Mouse (Mus musculus) spleen, adult 2 months (tissue): ENCODE results near the gene Lkaaear1. TPM values are rescaled to one million over a fixed set of nuclear protein-coding genes. Genes with fewer than 3 reads are reported as not detected.

ENCODE experiments used
- DNase-seq, 2 experiments: peaks; one replicate each; pipeline versions ENCODE4 v3.0.0 to v3.0.0-alpha.2; 2012 to 2021; ENCODE audit warnings: low spot score in 2 of 2, low read depth in 1 of 2
- H3K27ac ChIP-seq: fragments of 200-500 bp; 2 replicates; pipeline ENCODE4 v1.5.1; 2012; ENCODE audit warnings: low read length, inconsistent platforms; ENCODE audit not compliant: insufficient read depth
- H3K27me3 ChIP-seq: fragments of 200-500 bp; 2 replicates; pipeline ENCODE4 v1.6.1; 2012; ENCODE audit warnings: mild to moderate bottlenecking, moderate library complexity, low read length, inconsistent platforms; ENCODE audit not compliant: control insufficient read depth, insufficient read depth
- H3K36me3 ChIP-seq: fragments of 200-500 bp; 2 replicates; pipeline ENCODE4 v1.6.1; 2012; ENCODE audit warnings: mild to moderate bottlenecking, low read length, inconsistent platforms; ENCODE audit not compliant: control insufficient read depth, insufficient read depth
- H3K4me1 ChIP-seq: fragments of 200-500 bp; 2 replicates; pipeline ENCODE4 v1.6.1; 2011; ENCODE audit warnings: inconsistent platforms; ENCODE audit not compliant: control insufficient read depth, insufficient read depth, insufficient read length
- H3K4me3 ChIP-seq: fragments of 200-500 bp; 2 replicates; pipeline ENCODE4 v1.5.1; 2011; ENCODE audit warnings: mild to moderate bottlenecking, inconsistent platforms; ENCODE audit not compliant: insufficient read depth, insufficient read length; ENCODE audit errors: extremely low read depth
- CTCF ChIP-seq: fragments of 200-500 bp; IDR thresholded peaks from 2 replicates; pipeline ENCODE4 v1.5.1; 2011; ENCODE audit warnings: mild to moderate bottlenecking, inconsistent platforms; ENCODE audit not compliant: insufficient read depth, insufficient read length, insufficient replicate concordance; ENCODE audit errors: extremely low read depth
- POLR2A ChIP-seq: fragments of 200-500 bp; IDR thresholded peaks from 2 replicates; pipeline ENCODE4 v1.6.1; 2011; ENCODE audit warnings: low read depth, low read length, inconsistent platforms
- WGBS: fragments of 180-500 bp; shearing (Covaris S2); methylation state at CpG from one replicate; pipeline ENCODE4 v1.1.7; 2018; 5-methylcytosine and 5-hydroxymethylcytosine counted together
- polyA plus RNA-seq: library from polyadenylated mRNA; depleted of rRNA; stranded (reverse); fragments of >200 nt; gene quantifications from 2 replicates; pipeline ENCODE4 v1.2.3, GENCODE M21; 2012; rRNA removed

Gene Lkaaear1
- polyA plus RNA-seq, 1 experiment, result not detected

GRCm38 (mm10) chr2:181658930-181659555 lies 39.2 kb downstream of the Lkaaear1 start:
- TF ChIP-seq CTCF (no peak), POLR2A (no peak)
- peaks cover 15% of the 10 kb centered on the region for H3K36me3 ChIP-seq
- WGBS, result 35% methylated on average over 17 of the region's 17 CpGs
- DNase-seq, result no peak
- H3K27ac ChIP-seq, result no peak overlapping the region
- H3K27me3 ChIP-seq, result no peaks in the 10 kb centered on the region
- H3K4me1 ChIP-seq, result peaks cover 4% of the 10 kb centered on the region; the same call in 1 of the 2 replicates
- no peak overlapping the region for H3K4me3 ChIP-seq

- TF ChIP-seq CTCF (no peak), POLR2A (no peak)
- Histone ChIP-seq H3K4me1 (peaks cover 4% of the 10 kb centered on the region; the same call in 1 of the 2 replicates), H3K4me3 (no peak overlapping the region), H3K27ac (no peak overlapping the region), H3K36me3 (peaks cover 17% of the 10 kb centered on the region), H3K27me3 (no peaks in the 10 kb centered on the region)
- no peak for DNase-seq
- 85% methylated on average over 7 of the region's 7 CpGs for WGBS
These were observed 39.7 kb downstream of the Lkaaear1 start for GRCm38 (mm10) chr2:181658528-181658927.

GRCm38 (mm10) chr2:181657441-181657840 lies 40.8 kb downstream of the Lkaaear1 start:
- Histone ChIP-seq H3K4me1 (peaks cover 4% of the 10 kb centered on the region; the same call in 1 of the 2 replicates), H3K36me3 (peaks cover 22% of the 10 kb centered on the region), H3K27me3 (no peaks in the 10 kb centered on the region), H3K4me3 (no peak overlapping the region), H3K27ac (no peak overlapping the region)
- WGBS, result 84% methylated on average over 2 of the region's 2 CpGs
- DNase-seq, result no peak
- TF ChIP-seq POLR2A (no peak), CTCF (no peak)

- no peak for DNase-seq
- no peak within 1 kb of the TSS for H3K27ac ChIP-seq
- no peak within 1 kb of the TSS for H3K4me3 ChIP-seq
- peaks cover 26% of the 10 kb centered on the region for H3K36me3 ChIP-seq
- no peaks in the 10 kb centered on the region for H3K27me3 ChIP-seq
- peaks cover 4% of the 10 kb centered on the region; the same call in 1 of the 2 replicates for H3K4me1 ChIP-seq
- WGBS, result 86% methylated on average over 3 of the region's 3 CpGs
- TF ChIP-seq CTCF (no peak), POLR2A (no peak)
These were observed 41.5 kb downstream of the Lkaaear1 start, which contains the start of gene Gm29797 for GRCm38 (mm10) chr2:181656734-181657133. Gene Gm29797, plus strand, starts transcription at chr2:181657034.

GRCm38 (mm10) chr2:181653523-181653922 lies 44.7 kb downstream of the Lkaaear1 start:
- 97% methylated on average over 1 of the region's 1 CpGs for WGBS
- DNase-seq, result no peak
- TF ChIP-seq POLR2A (no peak), CTCF (no peak)
- H3K36me3 ChIP-seq, result peaks cover 42% of the 10 kb centered on the region
- H3K4me1 ChIP-seq, result no peaks in the 10 kb centered on the region
- H3K27me3 ChIP-seq, result no peaks in the 10 kb centered on the region
- no peak overlapping the region for H3K27ac ChIP-seq
- no peak overlapping the region for H3K4me3 ChIP-seq

GRCm38 (mm10) chr2:181653065-181653464 lies 45.2 kb downstream of the Lkaaear1 start:
- H3K4me3 ChIP-seq, result no peak overlapping the region
- peaks cover 47% of the 10 kb centered on the region for H3K36me3 ChIP-seq
- H3K27ac ChIP-seq, result no peak overlapping the region
- H3K27me3 ChIP-seq, result no peaks in the 10 kb centered on the region
- no peak for TF ChIP-seq POLR2A
- no peak for DNase-seq
- H3K4me1 ChIP-seq, result no peaks in the 10 kb centered on the region

GRCm38 (mm10) chr2:181648926-181649325 lies 49.3 kb downstream of the Lkaaear1 start:
- Histone ChIP-seq H3K27me3 (no peaks in the 10 kb centered on the region), H3K4me1 (no peaks in the 10 kb centered on the region), H3K36me3 (peaks cover 45% of the 10 kb centered on the region), H3K27ac (no peak overlapping the region), H3K4me3 (no peak overlapping the region)
- TF ChIP-seq POLR2A (no peak), CTCF (no peak)
- 96% methylated on average over 10 of the region's 10 CpGs for WGBS
- DNase-seq, result no peak

Other genes with a start within 250 kb of the Lkaaear1 start
- 9.6 and 10.9 TPM in 2 replicates for gene Zbtb46, start 239.0 kb downstream of the Lkaaear1 start, polyA plus RNA-seq
- gene Abhd16b, start 205.2 kb downstream of the Lkaaear1 start, polyA plus RNA-seq, result 0.15 and 0.36 TPM in 2 replicates
- gene Tpd52l2, start 201.3 kb downstream of the Lkaaear1 start, polyA plus RNA-seq, result 17.5 and 18.8 TPM in 2 replicates
- 54.4 and 59.4 TPM in 2 replicates for gene Dnajc5, start 178.0 kb downstream of the Lkaaear1 start, polyA plus RNA-seq
- 170 and 197 TPM in 2 replicates for gene Uckl1, start 113.5 kb downstream of the Lkaaear1 start, polyA plus RNA-seq
- 11.6 and 11.8 TPM in 2 replicates for gene Prpf6, start 106.6 kb downstream of the Lkaaear1 start, polyA plus RNA-seq
- 32.3 and 42.2 TPM in 2 replicates for gene Zfp512b, start 105.6 kb downstream of the Lkaaear1 start, polyA plus RNA-seq
- gene Samd10, start 99.2 kb downstream of the Lkaaear1 start, polyA plus RNA-seq, result 15.0 and 22.8 TPM in 2 replicates
- gene Gm29797, start 41.4 kb downstream of the Lkaaear1 start, polyA plus RNA-seq, result 0.26 TPM in 1 of 2 replicates, not detected in the other
- 47.5 and 73.4 TPM in 2 replicates for gene Sox18, start 26.8 kb downstream of the Lkaaear1 start, polyA plus RNA-seq
- gene Tcea2, start 18.1 kb downstream of the Lkaaear1 start, polyA plus RNA-seq, result 15.9 and 17.1 TPM in 2 replicates
- 209 and 239 TPM in 2 replicates for gene Rgs19, start 4.5 kb downstream of the Lkaaear1 start, polyA plus RNA-seq
- 0.09 and 0.13 TPM in 2 replicates for gene Oprl1, start 16.6 kb upstream of the Lkaaear1 start, polyA plus RNA-seq
- gene Myt1, start 64.9 kb upstream of the Lkaaear1 start, polyA plus RNA-seq, result not detected in 2 replicates
- gene Pcmtd2, start 139.4 kb upstream of the Lkaaear1 start, polyA plus RNA-seq, result 18.6 and 21.9 TPM in 2 replicates
- gene Polr3k, start 165.9 kb upstream of the Lkaaear1 start, polyA plus RNA-seq, result 2.8 and 3.2 TPM in 2 replicates